Mouse (Mus musculus) myocyte (in vitro differentiated cells): ENCODE measurements around the gene Fam69b. TPM values are rescaled to one million over a fixed set of nuclear protein-coding genes. Genes with fewer than 3 reads are reported as not detected.
"Not testable (repeated sequence)": the region's sequence is repeated elsewhere in the genome, so short reads cannot be mapped to it uniquely, and the experiment has no call there.

Source experiments
- H3K27me3 ChIP-seq: one replicate; pipeline ENCODE4 v1.6.1; 2011; ENCODE audit not compliant: control insufficient read depth, insufficient read depth, insufficient read length
- H3K36me3 ChIP-seq: one replicate; pipeline ENCODE4 v1.6.1; 2011; ENCODE audit not compliant: control insufficient read depth, insufficient read depth
- H3K4me2 ChIP-seq: one replicate; pipeline ENCODE4 v1.6.1; 2011; ENCODE audit warnings: low read depth, control low read depth
- H3K4me3 ChIP-seq: one replicate; pipeline ENCODE4 v1.5.1; 2011; ENCODE audit warnings: mild to moderate bottlenecking, control low read depth, moderate library complexity
- H3K79me2 ChIP-seq: one replicate; pipeline ENCODE4 v1.6.1; 2011; ENCODE audit not compliant: control insufficient read depth, insufficient read depth
- H3ac ChIP-seq: one replicate; pipeline ENCODE4 v1.6.1; 2011; ENCODE audit not compliant: control insufficient read depth, insufficient read length
- CEBPB ChIP-seq: IDR thresholded peaks from 2 replicates; pipeline ENCODE4 v1.6.1; 2011; ENCODE audit warnings: mild to moderate bottlenecking, moderate library complexity; ENCODE audit not compliant: poor library complexity, insufficient read depth, severe bottlenecking
- E2F4 ChIP-seq: IDR thresholded peaks from one replicate; pipeline ENCODE4 v1.6.1; 2011; ENCODE audit warnings: mild to moderate bottlenecking, control low read depth, moderate library complexity; ENCODE audit not compliant: insufficient read depth
- MAX ChIP-seq: IDR thresholded peaks from one replicate; pipeline ENCODE4 v1.6.1; 2011; ENCODE audit warnings: low read depth, mild to moderate bottlenecking, control low read depth
- MYOD1 ChIP-seq, 3 experiments: IDR thresholded peaks; one replicate each; pipeline ENCODE4 v1.6.1; 2011; ENCODE audit warnings: control low read depth in 2 of 3, low read depth in 2 of 3, mild to moderate bottlenecking in 2 of 3, moderate library complexity in 1 of 3; ENCODE audit not compliant: insufficient read length in 2 of 3, control insufficient read depth in 1 of 3
- MYOG ChIP-seq, 3 experiments: IDR thresholded peaks; one replicate each; pipeline ENCODE4 v1.6.1; 2011; ENCODE audit warnings: control low read depth in 2 of 3, low read depth in 2 of 3, mild to moderate bottlenecking in 2 of 3; ENCODE audit not compliant: insufficient read length in 2 of 3, control insufficient read depth in 1 of 3, insufficient read depth in 1 of 3
- POLR2A ChIP-seq: IDR thresholded peaks from one replicate; pipeline ENCODE4 v1.6.1; 2011; ENCODE audit warnings: low read depth, mild to moderate bottlenecking, control low read depth, moderate library complexity; ENCODE audit not compliant: insufficient read length
- POLR2AphosphoS2 ChIP-seq: IDR thresholded peaks from one replicate; pipeline ENCODE4 v1.6.1; 2011; ENCODE audit warnings: low read depth, control low read depth; ENCODE audit not compliant: insufficient read length
- REST ChIP-seq: IDR thresholded peaks from one replicate; pipeline ENCODE4 v1.6.1; 2011; ENCODE audit warnings: mild to moderate bottlenecking, control low read depth, moderate library complexity; ENCODE audit not compliant: insufficient read depth, insufficient read length
- SRF ChIP-seq: IDR thresholded peaks from one replicate; pipeline ENCODE4 v1.6.1; 2011; ENCODE audit warnings: low read depth; ENCODE audit not compliant: control insufficient read depth, insufficient read length
- TCF12 ChIP-seq: IDR thresholded peaks from one replicate; pipeline ENCODE4 v1.6.1; 2011; ENCODE audit warnings: mild to moderate bottlenecking, control low read depth; ENCODE audit not compliant: poor library complexity, insufficient read depth, severe bottlenecking
- TCF3 ChIP-seq: IDR thresholded peaks from one replicate; pipeline ENCODE4 v1.6.1; 2011; ENCODE audit warnings: low read depth, control low read depth; ENCODE audit not compliant: insufficient read length
- USF1 ChIP-seq: IDR thresholded peaks from one replicate; pipeline ENCODE4 v1.6.1; 2011; ENCODE audit warnings: low read depth, mild to moderate bottlenecking, control low read depth, moderate library complexity
- polyA plus RNA-seq: library from polyadenylated mRNA; unstranded; fragments of >200 nt; fragmentation: generic; extraction: Trizol; gene quantifications from one replicate; pipeline ENCODE4 v1.2.1, GENCODE M21; 2012; ENCODE audit warnings: missing spikeins

The Fam69b gene
- polyA plus RNA-seq, 1 experiment, result 2.6 TPM

DNA sequence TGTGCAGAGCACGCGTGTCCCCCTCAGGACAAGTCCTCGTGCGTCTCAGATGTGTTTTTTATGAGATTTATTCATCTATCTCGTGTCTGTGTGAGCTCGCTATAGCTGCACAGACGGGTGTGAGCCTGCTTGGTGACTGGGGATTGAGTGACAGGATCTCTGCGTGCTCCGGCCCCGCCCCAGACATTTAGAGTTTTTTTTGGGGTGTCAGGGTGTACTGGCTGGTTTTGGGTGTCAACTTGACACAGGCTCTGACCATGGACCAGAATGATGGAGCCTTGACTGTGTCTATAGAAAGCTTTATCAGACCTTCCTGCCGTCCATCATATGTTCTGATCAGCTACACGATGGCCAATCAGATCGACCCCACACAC is 34.2 kb downstream of the Fam69b start:
- Histone ChIP-seq H3K4me3 (no peak overlapping the region), H3K79me2 (no peaks in the 10 kb centered on the region), H3K36me3 (no peaks in the 10 kb centered on the region), H3K4me2 (no peak overlapping the region), H3K27me3 (peaks cover 15% of the 10 kb centered on the region), H3ac (no peak overlapping the region)
- TF ChIP-seq E2F4 (no peak), USF1 (no peak), POLR2AphosphoS2 (no peak), REST (no peak), MYOD1 (IDR thresholded peaks at IDR 0.05; ENCODE audit: control insufficient read depth in 1 of 3, insufficient read length in 2 of 3, low read depth in 2 of 3) (no peak), SRF (no peak), MAX (no peak), TCF3 (no peak), CEBPB (no peak), MYOG (IDR thresholded peaks at IDR 0.05; ENCODE audit: control insufficient read depth in 1 of 3, insufficient read depth in 1 of 3, insufficient read length in 2 of 3, low read depth in 2 of 3) (no peak), POLR2A (no peak), TCF12 (no peak)

GRCm38 (mm10) chr2:26663112-26663511 is 34.9 kb downstream of the Fam69b start:
- H3K4me2 ChIP-seq, result no peak overlapping the region
- H3K27me3 ChIP-seq, result peaks cover 21% of the 10 kb centered on the region
- no peak overlapping the region for H3K4me3 ChIP-seq
- TF ChIP-seq TCF12, result no peak
- TF ChIP-seq E2F4, result no peak
- no peak for TF ChIP-seq CEBPB
- TF ChIP-seq USF1, result no peak
- TF ChIP-seq SRF, result no peak
- TF ChIP-seq POLR2A, result no peak
- TF ChIP-seq TCF3, result no peak
- no peak for TF ChIP-seq POLR2AphosphoS2
- TF ChIP-seq MAX, result no peak
- TF ChIP-seq REST, result no peak
- no peak for TF ChIP-seq MYOD1 (IDR thresholded peaks at IDR 0.05; ENCODE audit: control insufficient read depth in 1 of 3, insufficient read length in 2 of 3, low read depth in 2 of 3)
- no peak for TF ChIP-seq MYOG (IDR thresholded peaks at IDR 0.05; ENCODE audit: control insufficient read depth in 1 of 3, insufficient read depth in 1 of 3, insufficient read length in 2 of 3, low read depth in 2 of 3)
- H3K36me3 ChIP-seq, result no peaks in the 10 kb centered on the region
- H3K79me2 ChIP-seq, result no peaks in the 10 kb centered on the region
- no peak overlapping the region for H3ac ChIP-seq

GRCm38 (mm10) chr2:26663551-26663950 is 35.3 kb downstream of the Fam69b start:
- H3K4me3 ChIP-seq, H3K4me2 ChIP-seq, H3ac ChIP-seq, H3K79me2 ChIP-seq, H3K36me3 ChIP-seq: not testable (repeated sequence)
- H3K27me3 ChIP-seq, result peaks cover 23% of the 10 kb centered on the region

DNA sequence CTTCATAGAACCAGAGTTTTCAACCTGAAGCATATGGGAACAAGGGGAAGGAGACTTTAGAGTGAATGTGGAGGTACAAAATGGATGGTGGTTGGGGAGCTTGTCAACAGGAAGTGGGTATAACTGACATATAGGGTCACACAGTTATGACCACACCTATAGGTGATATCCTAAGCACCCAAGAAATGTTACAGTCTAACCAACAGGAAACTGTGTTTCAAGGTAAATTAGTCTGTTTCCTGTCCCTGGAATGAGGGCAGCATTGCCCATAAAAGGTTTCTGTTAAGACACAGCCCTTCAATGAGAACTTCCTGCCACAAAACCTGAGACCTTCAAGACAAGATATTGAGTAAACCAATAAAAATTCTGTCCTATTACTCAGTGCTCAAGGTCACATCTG is 40.5 kb downstream of the Fam69b start:
- Histone ChIP-seq H3K27me3 (peaks cover 16% of the 10 kb centered on the region), H3K36me3 (no peaks in the 10 kb centered on the region), H3K4me3 (no peak overlapping the region), H3K79me2 (no peaks in the 10 kb centered on the region), H3ac (no peak overlapping the region), H3K4me2 (no peak overlapping the region)
- no peak for TF ChIP-seq CEBPB
- no peak for TF ChIP-seq POLR2AphosphoS2
- TF ChIP-seq USF1, result no peak
- no peak for TF ChIP-seq TCF3
- TF ChIP-seq MYOD1 (IDR thresholded peaks at IDR 0.05; ENCODE audit: control insufficient read depth in 1 of 3, insufficient read length in 2 of 3, low read depth in 2 of 3), result no peak
- no peak for TF ChIP-seq REST
- no peak for TF ChIP-seq MAX
- no peak for TF ChIP-seq E2F4
- no peak for TF ChIP-seq POLR2A
- TF ChIP-seq MYOG (IDR thresholded peaks at IDR 0.05; ENCODE audit: control insufficient read depth in 1 of 3, insufficient read depth in 1 of 3, insufficient read length in 2 of 3, low read depth in 2 of 3), result no peak
- TF ChIP-seq TCF12, result no peak
- TF ChIP-seq SRF, result no peak

DNA sequence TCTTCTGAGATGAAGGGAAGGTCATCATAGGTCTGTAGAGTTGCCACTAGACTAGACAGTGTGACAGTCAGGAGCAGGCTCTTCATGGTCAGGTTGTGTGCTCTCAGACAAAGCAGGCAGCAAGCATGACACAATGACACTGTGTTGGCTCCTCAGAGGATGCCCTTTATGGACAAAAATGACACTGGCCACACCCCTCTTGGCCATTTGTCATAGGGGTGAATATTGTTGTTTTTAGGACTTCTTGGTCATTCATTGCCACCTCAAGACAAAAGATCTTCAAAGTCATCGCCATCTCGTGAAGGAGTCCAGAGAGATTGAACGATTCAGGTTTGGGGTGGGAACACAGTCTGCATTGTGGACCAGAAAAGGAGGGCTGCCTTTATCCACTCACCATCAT is 42.9 kb downstream of the Fam69b start, which contains the start of gene Lcn4:
Gene Lcn4, minus strand, starts transcription at position 101 of the 400 bp plus-strand sequence.
- no peak within 1 kb of the TSS for H3K4me2 ChIP-seq
- no peak for TF ChIP-seq E2F4
- TF ChIP-seq MAX, result no peak
- no peak for TF ChIP-seq CEBPB
- no peak for TF ChIP-seq USF1
- no peak within 1 kb of the TSS for H3K4me3 ChIP-seq
- no peaks in the 10 kb centered on the region for H3K36me3 ChIP-seq
- no peaks in the 10 kb centered on the region for H3K79me2 ChIP-seq
- peaks cover 21% of the 10 kb centered on the region for H3K27me3 ChIP-seq
- H3ac ChIP-seq, result no peak within 1 kb of the TSS

Other genes starting within 250 kb of the Fam69b start
- 11.0 TPM for gene Snapc4, start 247.8 kb upstream of the Fam69b start, polyA plus RNA-seq
- 50.8 TPM for gene Entr1, start 239.1 kb upstream of the Fam69b start, polyA plus RNA-seq
- gene Pmpca, start 239.1 kb upstream of the Fam69b start, polyA plus RNA-seq, result 111 TPM
- 9.3 TPM for gene Inpp5e, start 219.3 kb upstream of the Fam69b start, polyA plus RNA-seq
- 31.4 TPM for gene Sec16a, start 183.2 kb upstream of the Fam69b start, polyA plus RNA-seq
- 16.3 TPM for gene Notch1, start 111.8 kb upstream of the Fam69b start, polyA plus RNA-seq
- 2.7 TPM for gene Egfl7, start 48.4 kb upstream of the Fam69b start, polyA plus RNA-seq
- not detected for gene Gm20532, start 41.8 kb upstream of the Fam69b start, polyA plus RNA-seq
- 31.3 TPM for gene Agpat2, start 24.0 kb upstream of the Fam69b start, polyA plus RNA-seq
- gene Lcn4, start 42.8 kb downstream of the Fam69b start, polyA plus RNA-seq, result not detected
- not detected for gene Abo, start 236.5 kb downstream of the Fam69b start, polyA plus RNA-seq